Mouse (Mus musculus): Measurements from ENCODE around the gene Mtfr2. TPM values are rescaled to one million over a fixed set of nuclear protein-coding genes. Genes with fewer than 3 reads are reported as not detected.

Mtfr2 gene
- polyA plus RNA-seq, 1 experiment = 3.1 TPM

- TF ChIP-seq POLR2A (IDR thresholded peaks at IDR 0.05; ENCODE audit: borderline replicate concordance, extremely low read depth, insufficient read depth, insufficient read length, poor library complexity, severe bottlenecking) (no peak), CTCF (IDR thresholded peaks at IDR 0.05; ENCODE audit: borderline replicate concordance, extremely low read depth, insufficient read depth, insufficient read length) (no peak)
- DNase-seq (ENCODE audit: low read depth) = no peak
Observed at GRCm38 (mm10) chr10:20381352-20381751, 33.8 kb downstream of the Mtfr2 start.

GRCm38 (mm10) chr10:20382807-20383419, 35.3 kb downstream of the Mtfr2 start:
- peak; percentile 68 for DNase-seq (ENCODE audit: low read depth)
- TF ChIP-seq POLR2A (IDR thresholded peaks at IDR 0.05; ENCODE audit: borderline replicate concordance, extremely low read depth, insufficient read depth, insufficient read length, poor library complexity, severe bottlenecking) = no peak
- TF ChIP-seq CTCF (IDR thresholded peaks at IDR 0.05; ENCODE audit: borderline replicate concordance, extremely low read depth, insufficient read depth, insufficient read length) = no peak

GRCm38 (mm10) chr10:20390568-20390967, 43.0 kb downstream of the Mtfr2 start:
- DNase-seq (ENCODE audit: low read depth) = no peak
- no peak for TF ChIP-seq POLR2A (IDR thresholded peaks at IDR 0.05; ENCODE audit: borderline replicate concordance, extremely low read depth, insufficient read depth, insufficient read length, poor library complexity, severe bottlenecking)
- no peak for TF ChIP-seq CTCF (IDR thresholded peaks at IDR 0.05; ENCODE audit: borderline replicate concordance, extremely low read depth, insufficient read depth, insufficient read length)

GRCm38 (mm10) chr10:20394815-20395214, 47.2 kb downstream of the Mtfr2 start:
- no peak for DNase-seq (ENCODE audit: low read depth)
- TF ChIP-seq POLR2A (IDR thresholded peaks at IDR 0.05; ENCODE audit: borderline replicate concordance, extremely low read depth, insufficient read depth, insufficient read length, poor library complexity, severe bottlenecking) = no peak

GRCm38 (mm10) chr10:20395778-20396177, 48.2 kb downstream of the Mtfr2 start:
- no peak for TF ChIP-seq POLR2A (IDR thresholded peaks at IDR 0.05; ENCODE audit: borderline replicate concordance, extremely low read depth, insufficient read depth, insufficient read length, poor library complexity, severe bottlenecking)
- TF ChIP-seq CTCF (IDR thresholded peaks at IDR 0.05; ENCODE audit: borderline replicate concordance, extremely low read depth, insufficient read depth, insufficient read length) = no peak
- no peak for DNase-seq (ENCODE audit: low read depth)

GRCm38 (mm10) chr10:20398224-20398623, 50.7 kb downstream of the Mtfr2 start:
- TF ChIP-seq CTCF (IDR thresholded peaks at IDR 0.05; ENCODE audit: borderline replicate concordance, extremely low read depth, insufficient read depth, insufficient read length) = no peak
- no peak for TF ChIP-seq POLR2A (IDR thresholded peaks at IDR 0.05; ENCODE audit: borderline replicate concordance, extremely low read depth, insufficient read depth, insufficient read length, poor library complexity, severe bottlenecking)
- DNase-seq (ENCODE audit: low read depth) = no peak

GRCm38 (mm10) chr10:20398641-20399390, 51.2 kb downstream of the Mtfr2 start:
- TF ChIP-seq CTCF (IDR thresholded peaks at IDR 0.05; ENCODE audit: borderline replicate concordance, extremely low read depth, insufficient read depth, insufficient read length) (no peak), POLR2A (IDR thresholded peaks at IDR 0.05; ENCODE audit: borderline replicate concordance, extremely low read depth, insufficient read depth, insufficient read length, poor library complexity, severe bottlenecking) (no peak)
- peak; percentile 41 for DNase-seq (ENCODE audit: low read depth)

GRCm38 (mm10) chr10:20400406-20400805, 52.8 kb downstream of the Mtfr2 start:
- DNase-seq (ENCODE audit: low read depth) = no peak

GRCm38 (mm10) chr10:20402941-20403340, 55.4 kb downstream of the Mtfr2 start:
- TF ChIP-seq POLR2A (IDR thresholded peaks at IDR 0.05; ENCODE audit: borderline replicate concordance, extremely low read depth, insufficient read depth, insufficient read length, poor library complexity, severe bottlenecking) = no peak
- TF ChIP-seq CTCF (IDR thresholded peaks at IDR 0.05; ENCODE audit: borderline replicate concordance, extremely low read depth, insufficient read depth, insufficient read length) = no peak

More at GRCm38 (mm10) chr10:20400406-20400805, 52.8 kb downstream of the Mtfr2 start:
- TF ChIP-seq CTCF (IDR thresholded peaks at IDR 0.05; ENCODE audit: borderline replicate concordance, extremely low read depth, insufficient read depth, insufficient read length) (no peak), POLR2A (IDR thresholded peaks at IDR 0.05; ENCODE audit: borderline replicate concordance, extremely low read depth, insufficient read depth, insufficient read length, poor library complexity, severe bottlenecking) (no peak)

GRCm38 (mm10) chr10:20405471-20405870, 57.9 kb downstream of the Mtfr2 start:
- peak; percentile 78 for DNase-seq (ENCODE audit: low read depth)
- peak; percentile 78; the same call in 1 of the 2 replicates for TF ChIP-seq CTCF (IDR thresholded peaks at IDR 0.05; ENCODE audit: borderline replicate concordance, extremely low read depth, insufficient read depth, insufficient read length)
- TF ChIP-seq POLR2A (IDR thresholded peaks at IDR 0.05; ENCODE audit: borderline replicate concordance, extremely low read depth, insufficient read depth, insufficient read length, poor library complexity, severe bottlenecking) = no peak

More at GRCm38 (mm10) chr10:20402941-20403340, 55.4 kb downstream of the Mtfr2 start:
- no peak for DNase-seq (ENCODE audit: low read depth)

GRCm38 (mm10) chr10:20408336-20408735, 60.8 kb downstream of the Mtfr2 start:
- TF ChIP-seq POLR2A (IDR thresholded peaks at IDR 0.05; ENCODE audit: borderline replicate concordance, extremely low read depth, insufficient read depth, insufficient read length, poor library complexity, severe bottlenecking) = no peak
- TF ChIP-seq CTCF (IDR thresholded peaks at IDR 0.05; ENCODE audit: borderline replicate concordance, extremely low read depth, insufficient read depth, insufficient read length) = no peak
- no peak for DNase-seq (ENCODE audit: low read depth)

GRCm38 (mm10) chr10:20409181-20409580, 61.6 kb downstream of the Mtfr2 start:
- no peak for TF ChIP-seq POLR2A (IDR thresholded peaks at IDR 0.05; ENCODE audit: borderline replicate concordance, extremely low read depth, insufficient read depth, insufficient read length, poor library complexity, severe bottlenecking)
- TF ChIP-seq CTCF (IDR thresholded peaks at IDR 0.05; ENCODE audit: borderline replicate concordance, extremely low read depth, insufficient read depth, insufficient read length) = no peak

More at GRCm38 (mm10) chr10:20409181-20409580, 61.6 kb downstream of the Mtfr2 start:
- no peak for DNase-seq (ENCODE audit: low read depth)
